Mouse (Mus musculus) erythroblast, embryonic 14.5 days (primary cell): ENCODE results near the gene Hist1h4f. TPM values are rescaled to one million over a fixed set of nuclear protein-coding genes. Genes with fewer than 3 reads are reported as not detected.
"Not testable (repeated sequence)": the region's sequence is repeated elsewhere in the genome, so short reads cannot be mapped to it uniquely, and the experiment has no call there.

Source experiments
- H3K27me3 ChIP-seq: 2 replicates; pipeline ENCODE4 v1.6.1; 2012; ENCODE audit warnings: inconsistent platforms; ENCODE audit not compliant: control insufficient read depth
- H3K36me3 ChIP-seq: 2 replicates; pipeline ENCODE4 v1.6.1; 2012; ENCODE audit warnings: mild to moderate bottlenecking, inconsistent platforms; ENCODE audit not compliant: control insufficient read depth
- H3K4me1 ChIP-seq: 2 replicates; pipeline ENCODE4 v1.6.1; 2012; ENCODE audit warnings: inconsistent platforms; ENCODE audit not compliant: control insufficient read depth
- H3K4me3 ChIP-seq: replicated peaks from 2 replicates; pipeline ENCODE3; 2012; ENCODE audit warnings: moderate library complexity, mild to moderate bottlenecking, inconsistent platforms
- H3K9me3 ChIP-seq: 2 replicates; pipeline ENCODE4 v1.6.1; 2012; ENCODE audit warnings: low read length, inconsistent platforms, mixed read lengths; ENCODE audit not compliant: control insufficient read depth
- GATA1 ChIP-seq: IDR thresholded peaks from 2 replicates; pipeline ENCODE4 v1.6.1; 2012; ENCODE audit warnings: low read length, inconsistent platforms, mixed read lengths
- TAL1 ChIP-seq: IDR thresholded peaks from 3 replicates; pipeline ENCODE4 v1.6.1; 2012; ENCODE audit warnings: low read length, inconsistent platforms, mixed read lengths
- polyA plus RNA-seq: library from polyadenylated mRNA; stranded (reverse); fragments of >175 nt; gene quantifications from 2 replicates; pipeline ENCODE4 v1.2.3, GENCODE M21; 2012

The Hist1h4f gene
- polyA plus RNA-seq, 1 experiment = 13.8 TPM

DNA sequence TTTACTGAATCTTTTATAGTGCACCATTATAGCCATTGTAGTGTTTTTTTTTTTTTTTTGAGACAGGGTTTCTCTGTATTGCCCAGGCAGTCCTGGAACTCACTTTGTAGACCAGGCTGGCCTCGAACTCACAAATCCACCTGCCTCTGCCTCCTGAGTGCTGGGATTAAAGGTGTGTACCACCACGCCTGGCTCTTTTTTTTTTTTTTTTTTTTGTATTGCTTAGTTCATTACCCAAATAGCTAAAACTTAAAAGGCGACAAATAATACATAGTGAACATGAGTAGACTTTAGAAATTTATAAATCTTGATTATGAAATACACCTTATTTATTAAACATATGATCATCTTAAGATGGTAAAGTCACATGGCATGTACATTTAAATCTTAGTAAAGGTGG is 10.0 kb downstream of the Hist1h4f start:
- H3K36me3 ChIP-seq = peaks cover 32% of the 10 kb centered on the region
- peaks cover 54% of the 10 kb centered on the region for H3K4me1 ChIP-seq
- peak overlapping the region; percentile 64 for H3K4me3 ChIP-seq

GRCm38 (mm10) chr13:23539821-23540220 is 11.6 kb downstream of the Hist1h4f start:
- not testable (repeated sequence) for H3K9me3 ChIP-seq, H3K4me3 ChIP-seq, H3K27me3 ChIP-seq
- H3K4me1 ChIP-seq = peaks cover 52% of the 10 kb centered on the region
- H3K36me3 ChIP-seq = peaks cover 32% of the 10 kb centered on the region

More for the DNA sequence above, 10.0 kb downstream of the Hist1h4f start:
- no peaks in the 10 kb centered on the region for H3K27me3 ChIP-seq
- no peaks in the 10 kb centered on the region for H3K9me3 ChIP-seq
- no peak for TF ChIP-seq GATA1
- no peak for TF ChIP-seq TAL1

- Histone ChIP-seq H3K36me3 (peaks cover 32% of the 10 kb centered on the region), H3K27me3 (no peaks in the 10 kb centered on the region), H3K4me3 (peak overlapping the region; percentile 17), H3K9me3 (no peaks in the 10 kb centered on the region), H3K4me1 (peaks cover 51% of the 10 kb centered on the region)
- TF ChIP-seq GATA1 = no peak
- TF ChIP-seq TAL1 = no peak
Measured at GRCm38 (mm10) chr13:23538249-23538648, 13.2 kb downstream of the Hist1h4f start.

DNA sequence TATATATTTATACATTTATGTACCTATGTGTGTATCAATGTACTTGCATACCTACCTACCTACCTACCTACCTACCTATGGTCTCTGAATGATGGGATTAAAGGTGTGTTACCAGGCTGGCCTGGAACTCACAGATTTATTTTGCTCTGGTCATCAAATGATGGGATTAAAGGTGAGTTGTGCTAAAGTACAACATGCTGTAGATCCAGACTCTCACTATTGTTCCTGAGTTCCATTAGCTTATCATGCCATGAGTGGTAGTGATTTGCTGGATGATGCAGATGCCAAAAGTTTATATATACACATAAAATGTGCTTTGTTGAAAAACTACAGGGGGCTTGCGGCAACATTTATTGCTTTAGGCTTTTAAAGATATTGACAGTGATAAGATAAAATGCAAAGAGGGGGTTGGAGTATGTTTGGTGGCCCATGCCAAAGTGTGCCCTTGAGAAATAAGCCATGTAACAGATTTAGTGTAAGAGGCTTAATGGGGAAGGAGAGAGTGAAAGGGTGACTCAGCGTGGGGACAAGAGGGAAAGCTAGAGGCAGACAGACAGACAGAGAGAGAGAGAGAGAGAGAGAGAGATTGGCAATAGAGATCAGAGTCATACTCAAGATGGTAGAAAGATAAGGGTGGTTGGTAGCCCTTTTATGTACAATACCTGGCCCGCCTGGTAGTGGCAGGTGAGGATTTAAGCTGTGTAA is 14.3 kb downstream of the Hist1h4f start:
- Histone ChIP-seq H3K4me1 (peaks cover 60% of the 10 kb centered on the region), H3K4me3 (peak overlapping the region; percentile 75), H3K9me3 (no peaks in the 10 kb centered on the region), H3K27me3 (no peaks in the 10 kb centered on the region), H3K36me3 (peaks cover 32% of the 10 kb centered on the region)
- TF ChIP-seq GATA1 = peak; percentile 30; the same call in 1 of the 2 replicates
- TF ChIP-seq TAL1 = no peak

DNA sequence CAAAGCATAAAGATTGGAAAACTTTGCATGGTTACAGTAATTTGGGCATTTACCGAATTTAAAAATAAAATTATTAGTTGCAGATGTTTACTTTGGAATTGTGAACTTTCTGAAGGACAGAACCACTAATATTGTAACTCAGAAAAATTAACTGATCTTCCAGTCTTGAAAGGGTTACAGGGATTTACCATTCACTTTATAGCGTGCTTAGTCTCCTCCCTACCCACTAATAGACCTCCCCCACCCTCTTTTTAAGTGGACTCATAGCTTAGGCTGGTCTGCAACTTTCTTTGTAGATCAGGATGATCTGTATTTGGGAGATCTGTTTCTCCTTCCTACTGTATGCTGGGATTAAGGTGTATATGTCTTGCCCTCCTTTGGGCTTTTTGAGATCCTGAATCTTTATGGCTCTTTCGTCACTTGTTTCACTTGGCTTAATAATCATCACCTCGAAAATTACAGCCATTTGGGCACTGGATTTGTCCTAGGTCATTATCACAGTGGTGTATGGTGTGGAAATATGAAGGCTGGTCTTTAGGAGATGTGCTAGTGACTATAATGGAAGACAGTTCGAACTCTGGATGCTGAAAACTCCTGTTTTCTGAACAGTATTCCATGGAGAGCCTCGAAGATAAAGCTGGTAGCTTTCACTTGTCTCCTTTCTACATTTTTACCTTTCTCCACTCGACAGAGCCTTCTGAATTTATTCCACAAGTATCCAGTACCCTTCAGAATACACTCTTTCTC is 15.2 kb downstream of the Hist1h4f start:
- no peaks in the 10 kb centered on the region for H3K9me3 ChIP-seq
- TF ChIP-seq GATA1 = no peak
- no peak for TF ChIP-seq TAL1
- peaks cover 32% of the 10 kb centered on the region for H3K36me3 ChIP-seq
- H3K4me1 ChIP-seq = peaks cover 56% of the 10 kb centered on the region
- peak overlapping the region; percentile 75 for H3K4me3 ChIP-seq
- H3K27me3 ChIP-seq = no peaks in the 10 kb centered on the region

- H3K9me3 ChIP-seq, H3K27me3 ChIP-seq: not testable (repeated sequence)
- Histone ChIP-seq H3K4me3 (peak within 1 kb of the TSS; percentile 82), H3K4me1 (peaks cover 49% of the 10 kb centered on the region), H3K36me3 (peaks cover 27% of the 10 kb centered on the region)
Measured at GRCm38 (mm10) chr13:23535137-23536075, 16.0 kb downstream of the Hist1h4f start, which contains the start of gene Hist1h3g. Hist1h3g (plus strand) TSS chr13:23535422.

DNA sequence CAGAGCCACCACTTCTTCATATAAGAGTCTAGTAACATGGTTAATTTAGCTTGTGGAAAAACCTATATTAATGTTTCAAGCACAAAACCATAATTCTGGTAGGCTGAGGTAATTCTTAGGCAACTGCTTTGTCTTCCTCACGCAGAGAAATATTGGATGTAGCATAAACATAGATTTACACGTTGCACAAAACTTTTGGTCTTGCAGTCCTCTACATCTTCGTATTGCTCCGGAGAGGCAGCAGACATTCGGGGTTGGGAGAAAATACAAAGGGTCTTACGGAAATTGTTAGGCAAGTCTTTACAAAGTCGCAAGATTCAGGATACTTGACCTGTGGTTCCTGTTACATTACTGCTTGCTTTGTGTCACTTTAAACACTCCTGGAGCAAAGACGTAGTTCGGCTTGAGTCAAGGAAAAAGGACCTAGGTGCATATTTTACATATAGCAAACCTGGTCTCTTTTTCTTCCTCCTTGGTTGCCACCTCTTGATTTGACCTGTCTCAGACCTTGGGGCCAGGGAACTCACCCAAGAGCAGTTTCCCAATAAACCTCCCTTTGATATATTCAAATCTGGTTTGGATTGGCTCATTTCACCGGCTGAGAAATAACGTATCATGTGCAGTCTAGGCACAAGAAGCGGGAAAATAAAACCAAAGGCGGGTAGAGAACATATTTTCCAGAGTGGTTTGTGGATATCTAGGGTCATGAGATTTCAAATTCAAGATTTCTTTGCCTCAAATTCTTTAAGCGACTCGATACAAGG is 16.9 kb downstream of the Hist1h4f start:
- Histone ChIP-seq H3K4me1 (peaks cover 51% of the 10 kb centered on the region), H3K4me3 (peak overlapping the region; percentile 82), H3K9me3 (no peaks in the 10 kb centered on the region), H3K27me3 (no peaks in the 10 kb centered on the region), H3K36me3 (peaks cover 23% of the 10 kb centered on the region)
- TF ChIP-seq GATA1 (no peak), TAL1 (no peak)

DNA sequence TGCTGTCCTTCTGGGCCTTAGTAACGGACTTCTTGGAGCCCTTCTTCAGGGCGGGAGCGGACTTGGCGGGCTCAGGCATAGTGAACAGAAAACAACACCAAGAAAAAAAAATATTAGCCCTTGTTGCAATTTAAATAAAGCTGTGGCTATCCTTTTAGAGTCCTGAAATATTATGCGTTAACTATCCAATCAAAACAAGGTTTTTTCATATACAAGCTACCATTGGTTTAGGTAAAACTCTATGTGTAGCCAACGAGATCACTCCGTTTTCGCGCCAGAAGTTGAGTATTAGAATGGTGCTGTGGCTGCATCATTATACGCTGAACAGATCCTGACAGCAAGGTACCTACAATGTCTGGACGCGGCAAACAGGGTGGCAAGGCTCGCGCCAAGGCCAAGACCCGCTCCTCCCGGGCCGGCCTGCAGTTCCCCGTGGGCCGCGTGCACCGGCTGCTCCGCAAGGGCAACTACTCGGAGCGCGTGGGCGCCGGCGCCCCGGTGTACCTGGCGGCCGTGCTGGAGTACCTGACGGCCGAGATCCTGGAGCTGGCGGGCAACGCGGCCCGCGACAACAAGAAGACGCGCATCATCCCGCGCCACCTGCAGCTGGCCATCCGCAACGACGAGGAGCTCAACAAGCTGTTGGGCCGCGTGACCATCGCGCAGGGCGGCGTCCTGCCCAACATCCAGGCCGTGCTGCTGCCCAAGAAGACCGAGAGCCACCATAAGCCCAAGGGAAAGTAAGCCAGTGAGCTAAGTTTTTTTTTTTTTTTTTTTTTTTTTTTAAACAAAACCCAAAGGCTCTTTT is 17.7 kb downstream of the Hist1h4f start, which contains the start of gene Hist1h2af:
Gene Hist1h2af, plus strand, starts transcription at position 347 of the 808 bp plus-strand sequence.
- H3K27me3 ChIP-seq, H3K9me3 ChIP-seq: not testable (repeated sequence)
- peak within 1 kb of the TSS; percentile 82 for H3K4me3 ChIP-seq
- H3K36me3 ChIP-seq = peaks cover 18% of the 10 kb centered on the region
- peaks cover 53% of the 10 kb centered on the region for H3K4me1 ChIP-seq
